Mouse (Mus musculus) common myeloid progenitor, adult 5-6 weeks (primary cell): ENCODE data around the gene Csnk1g2. TPM values are rescaled to one million over a fixed set of nuclear protein-coding genes. Genes with fewer than 3 reads are reported as not detected.

Experiments
- ATAC-seq: replicated peaks from 2 replicates; pipeline ENCODE4 v1.8.0; 2016; ENCODE audit warnings: low read depth, mild to moderate bottlenecking, moderate TSS enrichment, inconsistent platforms; ENCODE audit not compliant: poor library complexity, severe bottlenecking
- total RNA-seq: library from RNA; stranded (forward); fragments of 200-1000, 187-1606 nt; gene quantifications from 2 replicates; pipeline ENCODE4 v1.2.3, GENCODE M21; 2017

The Csnk1g2 gene
- total RNA-seq, 1 experiment from 2014 or later = 167 TPM

- ATAC-seq = no peak
Measured at GRCm38 (mm10) chr10:80677128-80677875, 54.7 kb downstream of the Csnk1g2 start.

- ATAC-seq = peak; percentile 68
Measured at GRCm38 (mm10) chr10:80677942-80678436, 55.4 kb downstream of the Csnk1g2 start, which contains the start of gene Mknk2. Mknk2 (minus strand) TSS chr10:80678112.

DNA sequence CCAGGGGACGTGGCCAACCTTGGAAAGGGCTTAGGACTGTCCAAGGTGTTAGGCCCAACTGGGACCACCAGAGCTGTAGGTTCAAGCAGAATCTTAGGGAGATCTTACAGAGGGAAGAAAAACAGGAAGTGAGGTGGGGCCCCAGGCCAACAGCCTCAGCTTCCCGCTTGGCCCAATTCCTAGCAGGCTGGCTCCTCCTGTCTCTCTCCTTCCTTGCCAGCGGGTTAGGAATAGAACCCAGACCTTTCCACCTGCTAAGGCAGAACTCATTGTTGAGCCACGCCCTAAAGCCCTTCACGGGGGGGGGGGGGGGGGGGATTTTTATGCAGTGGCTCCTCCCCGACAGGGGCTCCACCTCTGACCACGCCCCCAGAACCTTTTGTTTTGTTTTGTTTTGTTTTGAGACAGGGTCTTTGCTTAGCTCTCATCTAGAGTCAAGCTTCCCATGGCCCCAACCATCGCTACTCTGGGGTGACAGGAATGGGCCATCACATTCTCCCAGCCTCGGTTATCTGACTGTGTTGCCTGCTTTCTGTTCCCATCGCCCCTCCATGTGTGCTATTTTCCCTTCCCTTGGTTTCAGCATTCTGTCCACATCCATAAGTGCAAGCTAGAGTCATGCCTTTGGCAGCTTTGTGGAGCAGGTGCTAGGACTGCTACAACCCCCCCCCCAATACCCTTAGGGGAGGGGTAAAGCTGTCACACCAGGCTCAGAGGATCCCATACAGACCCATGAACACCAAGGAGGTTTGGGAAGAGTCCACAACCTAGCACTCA is 56.2 kb downstream of the Csnk1g2 start:
- ATAC-seq = peak; percentile 3; the same call in 1 of the 2 replicates

DNA sequence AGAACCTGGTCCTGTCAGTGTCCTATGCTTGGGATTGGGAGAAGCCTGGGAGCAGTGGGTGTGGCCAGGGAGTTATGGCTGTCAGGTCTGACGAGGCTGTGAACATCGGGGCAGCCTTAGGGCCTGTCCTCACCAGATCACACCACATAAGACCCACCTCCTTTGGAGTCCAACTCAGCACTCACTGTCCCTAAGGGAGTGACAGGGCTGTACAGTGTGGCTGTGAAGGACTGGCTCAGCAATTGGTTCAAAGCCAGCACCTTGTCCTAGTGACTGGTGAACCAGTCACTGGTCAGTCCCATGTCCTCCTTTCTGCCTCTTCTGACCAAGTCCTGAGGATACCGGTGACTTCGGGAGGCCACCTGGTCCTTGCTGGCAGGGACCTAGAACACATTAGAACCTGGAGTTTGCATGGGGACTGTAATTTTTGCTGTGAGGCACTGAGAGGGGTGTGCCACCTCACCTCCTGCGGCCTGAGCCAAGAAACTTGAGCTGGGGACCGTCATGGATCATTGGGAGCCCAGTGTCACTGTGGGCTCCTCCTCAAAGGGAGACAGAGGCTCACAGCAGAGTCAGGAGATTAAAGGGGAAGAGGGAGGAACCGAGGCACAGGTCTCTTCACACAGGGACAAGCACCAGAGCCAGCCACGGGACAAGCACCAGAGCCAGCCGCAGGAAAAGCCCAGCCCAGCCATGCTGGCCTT is 57.1 kb downstream of the Csnk1g2 start:
- no peak for ATAC-seq

DNA sequence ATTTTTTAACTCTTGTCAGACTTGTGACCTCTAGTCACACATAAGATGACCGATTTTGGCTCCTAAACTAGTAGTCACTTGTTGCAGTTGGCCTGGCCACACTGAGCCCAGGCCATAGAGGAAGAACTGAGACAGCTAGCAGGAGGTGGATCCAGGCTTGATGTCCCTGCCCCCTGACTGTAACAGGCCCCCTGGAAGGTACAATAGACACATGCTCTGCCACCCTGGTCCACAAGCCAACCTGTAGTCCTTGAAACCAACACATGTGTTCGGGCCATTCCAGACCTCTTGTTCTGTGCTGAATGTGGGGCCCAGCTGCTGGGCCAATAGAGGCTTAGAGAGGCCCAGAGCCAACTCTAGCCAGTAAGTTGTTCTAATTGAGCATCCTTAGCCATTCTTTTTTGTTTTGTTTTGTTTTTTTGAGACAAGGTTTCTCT is 57.6 kb downstream of the Csnk1g2 start:
- ATAC-seq = no peak

- ATAC-seq = no peak
Measured at GRCm38 (mm10) chr10:80682003-80682402, 59.4 kb downstream of the Csnk1g2 start.

DNA sequence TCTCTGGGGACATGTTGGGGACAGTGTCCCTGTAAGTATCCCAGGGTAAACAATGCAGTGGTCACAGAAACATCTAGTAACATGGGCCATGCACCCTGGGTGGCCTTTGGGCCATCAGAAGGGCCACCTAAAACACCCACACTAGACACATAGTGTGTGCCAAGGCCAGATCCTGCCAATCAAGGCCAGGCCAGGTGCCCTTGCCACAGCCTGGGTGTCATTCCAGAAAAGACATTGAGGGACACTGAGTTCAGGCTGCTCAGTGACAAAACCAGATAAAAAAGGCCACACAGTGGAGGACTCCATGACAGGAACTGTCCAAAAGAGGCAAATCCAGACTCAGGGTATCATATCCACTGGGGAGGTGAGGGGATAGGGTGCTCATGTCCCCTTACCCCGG is 61.0 kb downstream of the Csnk1g2 start:
- ATAC-seq = no peak

DNA sequence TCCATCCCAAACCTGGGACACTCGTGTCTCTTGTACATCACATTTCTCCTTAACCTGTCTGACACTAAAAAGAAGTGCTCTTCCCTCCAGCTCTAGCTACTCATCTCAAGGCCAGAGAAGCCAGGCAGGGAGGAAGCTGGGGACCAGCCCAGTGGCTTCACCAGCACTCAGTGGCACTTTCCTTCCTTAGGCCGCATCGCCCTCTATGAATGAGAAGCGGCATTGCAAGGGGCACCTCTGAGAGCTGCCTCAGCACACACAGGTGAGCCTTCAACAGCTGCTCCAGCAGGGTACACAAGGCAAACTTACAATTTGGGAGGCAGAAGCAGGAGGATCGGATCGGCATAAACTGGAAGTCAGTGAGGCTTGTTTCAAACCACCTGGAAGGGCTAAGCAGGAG is 61.6 kb downstream of the Csnk1g2 start:
- ATAC-seq = peak; percentile 77

DNA sequence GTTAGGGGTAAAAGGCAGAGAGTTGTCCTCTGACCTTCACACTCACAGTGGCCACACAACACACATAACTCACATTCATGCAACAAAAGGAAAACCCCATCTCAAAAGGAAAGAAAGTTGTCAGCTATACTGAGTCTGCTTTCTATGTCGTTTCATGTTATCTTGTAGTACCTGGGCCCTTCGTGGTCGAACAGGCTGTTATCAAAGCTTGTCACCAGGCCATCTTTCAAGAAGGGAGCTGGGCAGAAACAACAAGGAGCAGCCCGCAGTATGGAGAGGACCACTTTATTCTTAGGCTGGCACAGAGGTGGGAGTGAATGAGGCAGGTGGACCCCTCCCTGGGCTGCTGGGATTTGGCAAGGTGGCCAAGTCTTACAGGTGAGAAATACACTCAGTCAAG is 62.3 kb downstream of the Csnk1g2 start:
- ATAC-seq = 0 out of 2 replicates have a peak, but pooled peaks have one; percentile 10

GRCm38 (mm10) chr10:80686617-80687016 is 64.0 kb downstream of the Csnk1g2 start:
- no peak for ATAC-seq

GRCm38 (mm10) chr10:80687850-80688249 is 65.2 kb downstream of the Csnk1g2 start:
- ATAC-seq = peak; percentile 62

Other genes with a start within 250 kb of the Csnk1g2 start
- gene Mex3d, start 235.2 kb upstream of the Csnk1g2 start, total RNA-seq = 9.5 and 14.3 TPM in 2 replicates
- gene Mbd3, start 223.3 kb upstream of the Csnk1g2 start, total RNA-seq = 76.2 and 113 TPM in 2 replicates
- gene Uqcr11, start 216.0 kb upstream of the Csnk1g2 start, total RNA-seq = 141 and 186 TPM in 2 replicates
- 67.2 and 80.0 TPM in 2 replicates for gene Tcf3, start 189.2 kb upstream of the Csnk1g2 start, total RNA-seq
- gene Onecut3, start 128.0 kb upstream of the Csnk1g2 start, total RNA-seq = not detected in 2 replicates
- not detected in 2 replicates for gene Atp8b3, start 83.7 kb upstream of the Csnk1g2 start, total RNA-seq
- 12.3 and 19.2 TPM in 2 replicates for gene Rexo1, start 61.3 kb upstream of the Csnk1g2 start, total RNA-seq
- 8.6 and 10.6 TPM in 2 replicates for gene Klf16, start 45.5 kb upstream of the Csnk1g2 start, total RNA-seq
- 15.3 and 29.6 TPM in 2 replicates for gene Abhd17a, start 32.5 kb upstream of the Csnk1g2 start, total RNA-seq
- 10.8 and 13.3 TPM in 2 replicates for gene Scamp4, start 20.0 kb upstream of the Csnk1g2 start, total RNA-seq
- gene Adat3, start 20.0 kb upstream of the Csnk1g2 start, total RNA-seq = 0.96 TPM in 1 of 2 replicates, not detected in the other
- 0.24 and 0.27 TPM in 2 replicates for gene Gm49322, start 16.8 kb upstream of the Csnk1g2 start, total RNA-seq
- 19.2 and 27.1 TPM in 2 replicates for gene Btbd2, start 34.2 kb downstream of the Csnk1g2 start, total RNA-seq
- 37.5 and 55.6 TPM in 2 replicates for gene Mknk2, start 55.3 kb downstream of the Csnk1g2 start, total RNA-seq
- 42.9 and 49.3 TPM in 2 replicates for gene Mob3a, start 79.1 kb downstream of the Csnk1g2 start, total RNA-seq
- 6.4 and 10.4 TPM in 2 replicates for gene Izumo4, start 79.3 kb downstream of the Csnk1g2 start, total RNA-seq
- gene Ap3d1, start 119.4 kb downstream of the Csnk1g2 start, total RNA-seq = 33.6 and 39.4 TPM in 2 replicates
- gene Dot1l, start 132.4 kb downstream of the Csnk1g2 start, total RNA-seq = 7.6 and 19.5 TPM in 2 replicates
- 26.6 and 46.7 TPM in 2 replicates for gene Sf3a2, start 175.4 kb downstream of the Csnk1g2 start, total RNA-seq
- gene Plekhj1, start 175.8 kb downstream of the Csnk1g2 start, total RNA-seq = 36.7 and 43.0 TPM in 2 replicates
- gene Amh, start 182.4 kb downstream of the Csnk1g2 start, total RNA-seq = 0.58 TPM in 1 of 2 replicates, not detected in the other
- not detected in 2 replicates for gene Jsrp1, start 190.7 kb downstream of the Csnk1g2 start, total RNA-seq
- gene Oaz1, start 203.8 kb downstream of the Csnk1g2 start, total RNA-seq = 288 TPM in 2 replicates
- 0.05 TPM in 1 of 2 replicates, not detected in the other for gene Lingo3, start 221.2 kb downstream of the Csnk1g2 start, total RNA-seq
- gene Lsm7, start 232.4 kb downstream of the Csnk1g2 start, total RNA-seq = 398 and 403 TPM in 2 replicates
- gene Sppl2b, start 232.4 kb downstream of the Csnk1g2 start, total RNA-seq = 29.8 and 37.1 TPM in 2 replicates
- not detected in 2 replicates for gene Tmprss9, start 249.0 kb downstream of the Csnk1g2 start, total RNA-seq